Mouse (Mus musculus) urinary bladder, postnatal 4 days (tissue): Measurements from ENCODE around the gene Psmd8.
"Not testable (repeated sequence)": the region's sequence is repeated elsewhere in the genome, so short reads cannot be mapped to it uniquely, and the experiment has no call there.

ENCODE experiments used
- DNase-seq, 2 experiments: peaks; one replicate each; pipeline ENCODE4 v3.0.0; 2021 to 2022; ENCODE audit warnings: low spot score in 2 of 2

Gene Psmd8

GRCm38 (mm10) chr7:29170066-29170754 is 10.3 kb downstream of the Psmd8 start, which contains the start of the genes Ggn and Spred3:
Gene Ggn, plus strand, starts transcription at chr7:29170210.
Gene Spred3, minus strand, starts transcription at chr7:29170411.
- DNase-seq, result peak; percentile 70 to 82

GRCm38 (mm10) chr7:29169231-29170065 is 11.1 kb downstream of the Psmd8 start:
- DNase-seq, result peak; percentile 75 to 86

- no peak for DNase-seq
Measured at GRCm38 (mm10) chr7:29168791-29169230, 11.7 kb downstream of the Psmd8 start.

- no peak for DNase-seq
Measured at GRCm38 (mm10) chr7:29168121-29168695, 12.3 kb downstream of the Psmd8 start.

- no peak for DNase-seq
Measured at GRCm38 (mm10) chr7:29167656-29168055, 12.8 kb downstream of the Psmd8 start.

GRCm38 (mm10) chr7:29162750-29163525 is 17.6 kb downstream of the Psmd8 start:
- peak; percentile 38 to 64 for DNase-seq

GRCm38 (mm10) chr7:29162294-29162693 is 18.2 kb downstream of the Psmd8 start:
- no peak for DNase-seq

- no peak for DNase-seq
Measured at GRCm38 (mm10) chr7:29158264-29158663, 22.2 kb downstream of the Psmd8 start.

GRCm38 (mm10) chr7:29155838-29156782 is 24.4 kb downstream of the Psmd8 start, which contains the start of gene Fam98c:
Gene Fam98c, minus strand, starts transcription at chr7:29156234.
- DNase-seq, result peak; percentile 76 to 85

- peak; percentile 78 to 90 for DNase-seq
Measured at GRCm38 (mm10) chr7:29155196-29155837, 25.2 kb downstream of the Psmd8 start.

- DNase-seq, result no peak
Measured at GRCm38 (mm10) chr7:29154018-29154720, 26.3 kb downstream of the Psmd8 start.

GRCm38 (mm10) chr7:29151486-29151885 is 29.0 kb downstream of the Psmd8 start:
- DNase-seq, result no peak

- no peak for DNase-seq
Measured at GRCm38 (mm10) chr7:29148771-29149170, 31.7 kb downstream of the Psmd8 start.

- no peak for DNase-seq
Measured at GRCm38 (mm10) chr7:29146625-29147367, 33.7 kb downstream of the Psmd8 start.

GRCm38 (mm10) chr7:29144006-29144405 is 36.5 kb downstream of the Psmd8 start:
- no peak for DNase-seq

GRCm38 (mm10) chr7:29141416-29141815 is 39.1 kb downstream of the Psmd8 start:
- no peak for DNase-seq

GRCm38 (mm10) chr7:29139237-29139636 is 41.3 kb downstream of the Psmd8 start:
- not testable (repeated sequence) for DNase-seq

- DNase-seq, result no peak
Measured at GRCm38 (mm10) chr7:29137429-29137828, 43.1 kb downstream of the Psmd8 start.
